Mouse (Mus musculus) heart, postnatal 36 days (tissue): ENCODE results near the gene Fitm1. TPM values are rescaled to one million over a fixed set of nuclear protein-coding genes. Genes with fewer than 3 reads are reported as not detected.

Experiments used
- DNase-seq, 2 experiments: peaks; one replicate each; pipeline ENCODE4 v3.0.0; 2021 to 2022
- intact Hi-C: fragments of 180-260 bp; cut with DNase I; formaldehyde crosslinking; loops from one replicate; pipeline ENCODE4 v1.15.1; 2025
- total RNA-seq, 2 experiments: library from RNA; stranded (reverse); gene quantifications; 2 replicates each; pipeline ENCODE4 v1.2.3; 2021

The Fitm1 gene
- total RNA-seq, 2 experiments from 2014 or later: 188 to 200 TPM

DNA sequence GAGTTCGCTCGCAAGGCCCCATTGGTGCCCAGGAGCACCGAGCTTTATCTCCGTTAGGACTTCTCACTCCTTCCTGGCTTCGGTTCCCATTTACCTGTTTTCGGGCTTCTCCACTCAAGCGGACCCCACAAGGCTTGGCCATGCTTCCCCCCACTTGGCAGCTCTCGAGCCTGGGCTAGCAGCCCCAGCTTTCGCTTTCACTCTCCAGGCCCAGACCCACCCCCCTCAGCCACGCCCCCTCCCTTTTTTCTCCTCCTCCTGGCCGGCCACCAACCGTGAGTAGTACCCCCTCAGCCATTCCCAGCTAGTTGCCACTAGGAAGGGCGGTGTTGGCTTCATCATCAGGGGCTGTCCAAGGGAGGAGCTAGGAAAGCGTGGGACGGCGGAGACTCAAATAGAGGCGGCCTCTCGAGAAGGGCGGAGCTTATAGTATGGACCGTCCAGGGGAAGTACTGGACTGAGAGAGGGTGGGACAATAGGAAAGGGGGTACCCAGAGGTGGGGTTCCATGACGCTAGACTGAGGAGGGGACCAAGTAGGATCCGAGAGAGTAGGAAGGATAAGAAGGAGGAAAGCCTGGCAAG, 15.4 kb downstream of the Fitm1 start, which contains the start of gene Psme2:
Psme2 (minus strand) TSS at position 366 of the 583 bp plus-strand sequence.
- peak in 1 of 2 experiments; percentile 90 for DNase-seq
- intact Hi-C loops: no loop called here

DNA sequence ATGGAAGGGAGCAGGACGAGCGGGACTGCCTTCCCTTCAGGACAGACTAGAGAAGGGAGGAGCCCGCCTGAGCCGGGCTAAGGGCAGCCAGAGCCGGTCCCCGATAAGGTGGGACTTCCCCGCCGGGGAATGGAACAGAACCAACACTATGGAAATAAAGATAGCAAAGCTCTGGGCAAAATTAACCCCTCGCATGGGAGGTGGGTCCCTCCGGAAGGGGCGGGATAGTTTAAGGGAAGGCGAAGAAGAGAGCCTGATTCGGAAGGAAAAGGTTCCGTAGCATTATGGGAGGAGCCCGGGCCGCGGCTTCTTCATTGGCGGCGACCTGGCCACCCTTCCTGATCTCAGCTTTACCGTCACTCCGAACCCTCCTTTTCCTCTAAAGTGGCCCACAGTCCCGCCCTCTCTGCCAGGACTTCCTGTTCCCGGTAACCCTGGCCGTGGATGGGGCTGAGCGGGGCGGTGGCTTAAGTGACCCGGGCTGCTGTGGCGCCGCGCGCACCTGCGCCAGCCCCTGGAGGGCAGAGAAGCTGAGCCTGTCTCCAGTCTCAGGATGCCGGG, 16.0 kb downstream of the Fitm1 start, which contains the start of gene Rnf31:
Rnf31 (plus strand) TSS at position 378 of the 561 bp plus-strand sequence.
- intact Hi-C loops: no loop called here
- peak; percentile 91 for DNase-seq

DNA sequence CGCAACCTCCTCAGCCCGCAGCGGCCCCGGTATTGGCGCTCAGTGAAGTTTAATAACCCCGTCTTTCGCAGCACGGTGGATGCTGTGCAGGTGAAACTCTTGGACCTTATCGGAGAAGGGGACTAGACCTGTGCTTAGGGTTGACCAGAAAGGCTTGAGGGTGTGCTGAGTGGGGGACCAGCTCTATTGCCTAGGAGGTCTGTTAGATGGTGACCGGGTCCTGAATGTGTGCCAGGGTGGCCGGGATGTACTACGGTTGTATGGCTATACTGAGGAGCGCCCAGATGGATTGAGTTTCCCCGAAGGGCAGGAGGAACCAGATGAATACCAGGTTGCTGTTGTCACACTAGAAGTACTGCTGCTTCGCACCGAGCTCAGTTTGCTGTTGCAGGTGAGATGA, 16.8 kb downstream of the Fitm1 start:
- DNase-seq: no peak
- intact Hi-C loops: loop anchor here (2.0 kb wide), 1 partner anchor 15 kb away; no protein-coding TSS in a partner anchor

GRCm38 (mm10) chr14:55596036-55596690, 20.7 kb downstream of the Fitm1 start:
- no peak for DNase-seq
- intact Hi-C loops: no loop called here

DNA sequence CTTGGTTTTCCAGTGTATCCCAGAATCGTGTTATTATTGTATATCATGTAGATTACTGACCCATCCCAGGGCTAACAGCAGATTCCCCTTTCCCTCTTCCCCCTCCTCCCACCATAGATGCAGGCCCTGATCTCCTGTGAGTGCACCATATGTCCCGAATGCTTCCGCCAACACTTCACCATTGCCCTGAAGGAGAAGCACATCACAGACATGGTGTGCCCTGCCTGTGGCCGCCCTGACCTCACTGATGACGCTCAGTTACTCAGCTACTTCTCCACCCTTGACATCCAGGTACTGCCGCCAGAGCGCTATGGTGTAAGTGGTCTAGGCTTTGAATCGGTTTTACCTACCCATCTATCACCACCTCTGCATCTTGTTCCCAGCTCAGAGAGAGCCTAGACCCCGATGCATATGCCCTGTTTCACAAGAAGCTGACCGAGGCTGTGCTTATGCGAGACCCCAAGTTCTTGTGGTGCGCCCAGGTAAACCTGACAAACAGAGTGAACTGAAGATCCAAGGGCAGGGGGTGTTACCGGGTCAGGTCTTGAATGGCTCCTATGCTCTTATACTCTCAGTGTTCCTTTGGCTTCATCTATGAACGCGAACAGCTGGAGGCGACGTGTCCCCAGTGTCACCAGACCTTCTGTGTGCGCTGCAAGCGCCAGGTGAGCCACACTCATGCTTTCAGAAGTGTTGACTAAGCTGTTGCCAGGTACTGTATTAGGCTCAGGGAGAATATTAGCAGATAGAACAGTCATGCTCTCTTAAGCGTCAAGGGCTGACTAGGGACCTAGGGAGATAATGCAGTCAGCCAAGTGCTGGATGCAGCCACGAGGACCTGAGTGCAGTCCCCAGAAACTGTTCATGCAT, 23.3 kb downstream of the Fitm1 start:
- no peak for DNase-seq
- intact Hi-C loops: no loop called here

DNA sequence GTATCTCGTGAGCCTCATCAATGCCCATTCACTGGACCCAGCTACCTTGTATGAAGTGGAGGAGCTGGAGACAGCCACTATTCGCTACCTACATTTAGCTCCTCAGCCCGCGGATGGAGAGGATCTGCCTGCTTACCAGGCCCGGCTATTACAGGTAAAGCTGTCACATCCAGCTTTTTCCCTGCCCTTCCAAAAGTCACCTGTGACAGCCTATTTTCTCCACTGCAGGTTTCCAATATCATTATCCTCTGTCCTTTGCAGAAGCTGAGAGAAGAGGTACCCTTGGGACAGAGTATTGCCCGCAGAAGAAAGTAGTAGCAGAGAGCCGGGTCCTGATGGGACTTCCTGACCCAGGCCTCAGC, 27.8 kb downstream of the Fitm1 start, which contains the start of gene Irf9:
Irf9 (plus strand) TSS at position 301 of the 362 bp plus-strand sequence.
- DNase-seq: no peak
- intact Hi-C loops: loop anchor here (2.0 kb wide), 1 partner anchor 104 kb away; no protein-coding TSS in a partner anchor

- peak; percentile 90 to 93 for DNase-seq
Observed at GRCm38 (mm10) chr14:55603633-55604576, 28.5 kb downstream of the Fitm1 start.

DNA sequence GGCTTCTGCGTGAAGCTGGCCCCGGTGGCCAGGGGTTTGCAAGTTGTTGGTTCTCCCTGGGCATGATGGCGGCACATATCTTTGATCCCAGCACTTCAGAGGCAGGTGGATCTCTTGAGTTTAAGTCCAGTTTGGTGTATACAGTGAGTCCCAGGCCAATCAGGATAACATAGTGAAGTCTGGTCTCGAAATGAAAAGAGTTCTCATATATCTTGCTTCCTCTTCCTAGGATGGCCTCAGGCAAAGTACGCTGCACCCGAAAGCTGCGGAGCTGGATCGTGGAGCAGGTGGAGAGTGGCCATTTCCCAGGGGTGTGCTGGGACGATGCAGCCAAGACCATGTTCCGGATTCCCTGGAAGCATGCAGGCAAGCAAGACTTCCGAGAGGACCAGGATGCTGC, 29.4 kb downstream of the Fitm1 start:
- intact Hi-C loops: loop anchor here (2.0 kb wide), 1 partner anchor 26 kb away; no protein-coding TSS in a partner anchor
- no peak for DNase-seq

More at GRCm38 (mm10) chr14:55603633-55604576, 28.5 kb downstream of the Fitm1 start:
- intact Hi-C loops: loop anchor here (2.0 kb wide), 2 partner anchors 27 to 105 kb away; no protein-coding TSS in a partner anchor

DNA sequence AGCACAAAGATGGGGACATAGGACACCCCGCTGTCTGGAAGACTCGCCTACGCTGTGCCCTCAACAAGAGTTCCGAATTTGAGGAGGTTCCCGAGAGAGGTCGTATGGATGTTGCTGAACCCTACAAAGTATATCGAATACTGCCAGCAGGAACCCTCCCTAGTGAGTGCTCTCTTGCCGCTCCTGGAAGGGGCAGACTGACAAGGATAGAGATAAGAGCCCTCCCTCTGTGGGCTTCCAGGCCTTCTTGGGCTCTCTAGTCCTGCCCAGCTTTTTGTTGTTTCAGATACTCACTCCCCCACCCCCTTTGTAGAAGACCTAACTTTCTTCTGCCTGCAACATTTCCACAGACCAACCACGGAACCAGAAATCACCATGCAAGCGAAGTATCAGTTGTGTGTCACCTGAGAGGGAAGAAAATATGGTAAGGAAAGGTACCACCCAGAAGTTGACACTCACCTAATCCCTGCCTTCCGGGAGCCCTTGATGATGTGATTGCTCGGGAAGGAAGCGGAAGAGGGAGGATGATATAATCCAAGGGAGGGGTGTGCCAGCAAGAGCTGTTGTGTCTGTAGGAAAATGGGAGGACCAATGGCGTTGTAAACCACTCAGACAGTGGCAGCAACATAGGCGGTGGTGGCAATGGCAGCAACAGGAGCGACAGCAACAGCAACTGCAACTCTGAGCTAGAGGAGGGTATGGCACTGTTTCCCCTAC, 30.5 kb downstream of the Fitm1 start:
- DNase-seq: no peak
- intact Hi-C loops: loop anchor here (2.0 kb wide), 2 partner anchors 13 to 25 kb away; no protein-coding TSS in a partner anchor

DNA sequence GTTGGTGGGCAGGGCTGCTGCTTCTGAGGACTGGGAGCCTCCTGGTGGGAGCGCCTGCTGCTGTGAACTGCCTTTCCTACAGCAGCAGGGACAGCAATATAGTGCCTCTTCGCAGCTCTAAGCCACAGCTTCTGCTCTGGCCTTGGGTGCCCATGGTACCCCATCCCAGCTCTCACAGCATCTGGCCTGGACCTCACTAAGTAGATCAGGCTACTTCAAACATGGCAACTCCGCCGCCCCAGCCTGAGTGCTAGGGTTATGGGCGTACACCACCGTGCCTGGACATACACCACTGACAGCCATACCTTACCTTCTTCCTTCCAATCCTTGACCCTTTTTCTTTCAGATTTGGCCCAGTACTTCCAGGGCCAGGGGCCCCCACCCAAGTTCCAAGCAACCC, 32.9 kb downstream of the Fitm1 start:
- intact Hi-C loops: no loop called here
- no peak for DNase-seq

DNA sequence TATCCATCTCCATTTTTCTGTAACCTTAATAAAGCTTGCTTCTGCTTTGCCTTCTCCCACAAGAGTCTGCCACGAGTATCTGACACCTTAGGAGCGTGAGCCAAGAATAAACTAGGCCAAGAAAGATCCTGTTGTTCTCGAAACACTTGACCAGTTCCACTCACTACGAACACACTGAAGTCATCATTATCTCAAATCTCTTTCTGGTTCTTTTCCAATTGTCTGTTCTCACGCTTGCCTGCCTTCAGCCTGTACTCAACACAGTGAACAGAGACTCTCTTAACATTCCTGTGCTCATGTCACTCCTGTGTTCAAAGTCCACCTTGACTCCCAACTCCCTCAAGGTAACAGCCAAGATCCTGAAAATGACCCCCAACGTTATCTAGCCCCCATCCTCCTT, 37.9 kb downstream of the Fitm1 start:
- intact Hi-C loops: no loop called here
- DNase-seq: no peak

DNA sequence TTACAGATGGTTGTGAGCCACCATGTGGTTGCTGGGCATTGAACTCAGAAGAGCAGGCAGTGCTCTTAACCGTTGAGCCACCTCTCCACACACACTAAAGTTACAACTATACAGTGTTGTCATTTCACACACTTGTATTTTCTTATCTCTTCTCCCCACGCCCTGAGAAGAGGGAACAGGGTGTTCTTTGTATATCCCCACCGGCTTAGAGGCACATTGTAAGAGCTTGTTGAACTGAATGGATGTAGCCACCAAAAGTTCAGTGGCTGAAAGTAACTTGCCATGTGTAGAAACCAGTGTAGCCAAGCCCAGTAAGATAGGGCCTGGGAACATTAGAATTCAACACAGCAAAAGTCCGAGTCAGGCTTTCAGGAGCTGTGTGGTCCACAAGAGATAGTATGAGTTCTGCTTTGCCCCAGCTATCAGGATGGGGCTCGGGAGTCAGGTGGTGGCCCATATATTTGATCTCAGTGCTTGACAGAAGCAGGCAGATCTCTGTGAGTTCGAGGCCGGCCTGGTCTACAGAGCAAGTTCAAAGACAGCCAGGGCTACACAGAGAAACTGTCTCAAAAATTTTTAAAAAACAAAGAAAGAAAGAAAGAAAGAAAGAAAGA, 39.3 kb downstream of the Fitm1 start:
- no peak for DNase-seq
- intact Hi-C loops: no loop called here

GRCm38 (mm10) chr14:55615876-55616275, 40.5 kb downstream of the Fitm1 start:
- intact Hi-C loops: no loop called here
- DNase-seq: no peak

GRCm38 (mm10) chr14:55616844-55617243, 41.4 kb downstream of the Fitm1 start:
- no peak for DNase-seq
- intact Hi-C loops: no loop called here

DNA sequence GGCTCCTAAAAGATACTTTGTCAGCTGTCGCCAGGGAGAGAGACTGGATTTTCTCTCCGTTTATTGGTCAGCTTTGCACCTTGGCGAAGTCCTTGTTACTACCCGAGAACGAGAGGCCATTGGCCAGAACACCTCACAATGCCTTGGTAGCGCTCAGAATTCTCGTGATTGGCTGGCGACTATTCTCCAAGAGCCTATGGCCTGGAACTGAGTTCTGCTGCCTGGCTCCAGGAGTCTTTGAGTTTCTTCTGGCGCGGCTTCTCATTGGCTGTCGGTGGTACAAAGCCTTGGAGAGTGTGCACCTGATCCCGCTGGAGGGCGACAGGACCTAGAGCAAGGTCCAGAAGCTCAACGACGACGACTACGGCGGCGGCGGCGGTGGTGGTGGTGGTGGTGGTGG, 42.4 kb downstream of the Fitm1 start, which contains the start of gene Rec8:
Rec8 (plus strand) TSS at position 216 of the 400 bp plus-strand sequence.
- DNase-seq: no peak
- intact Hi-C loops: no loop called here

DNA sequence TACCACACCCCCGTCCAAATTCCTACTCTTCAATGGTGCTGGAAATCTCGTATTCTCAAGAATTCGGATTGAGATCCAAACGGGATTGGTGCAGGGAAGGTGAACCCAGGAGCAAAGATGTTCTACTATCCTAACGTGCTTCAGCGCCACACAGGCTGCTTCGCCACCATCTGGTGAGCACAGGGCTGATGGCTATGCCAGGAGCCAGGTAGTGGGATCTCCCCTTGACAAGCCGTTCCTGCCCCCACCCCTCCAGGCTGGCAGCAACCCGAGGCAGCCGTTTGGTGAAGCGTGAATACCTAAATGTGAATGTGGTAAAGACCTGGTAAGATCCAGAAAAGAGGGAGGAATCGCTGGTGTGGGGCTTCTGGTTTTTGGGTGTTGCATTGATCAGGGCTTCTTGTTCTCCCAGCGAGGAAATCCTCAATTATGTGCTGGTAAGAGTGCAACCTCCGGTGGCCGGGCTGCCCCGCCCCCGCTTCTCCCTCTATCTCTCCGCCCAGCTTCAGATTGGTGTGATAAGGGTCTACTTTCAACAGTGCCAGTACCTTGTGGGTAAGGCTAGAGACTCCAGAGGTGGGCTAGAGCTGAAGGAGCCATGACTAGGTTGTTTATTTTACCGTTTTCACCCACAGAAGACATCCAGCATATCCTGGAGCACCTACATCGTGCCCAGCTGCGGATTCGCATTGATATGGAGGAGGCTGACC, 43.2 kb downstream of the Fitm1 start:
- intact Hi-C loops: no loop called here
- no peak for DNase-seq
